Mouse (Mus musculus): ENCODE data around the gene Bcl2l14. TPM values are rescaled to one million over a fixed set of nuclear protein-coding genes. Genes with fewer than 3 reads are reported as not detected.

Gene Bcl2l14
- total RNA-seq, 2 experiments from 2014 or later = not detected

- no peak for ATAC-seq (replicated peaks; ENCODE audit: low FRiP score, poor library complexity, severe bottlenecking)
Measured at GRCm38 (mm10) chr6:134390837-134391236, 5.3 kb upstream of the Bcl2l14 start.

GRCm38 (mm10) chr6:134402914-134403683 is 7.0 kb downstream of the Bcl2l14 start:
- ATAC-seq (replicated peaks; ENCODE audit: low FRiP score, poor library complexity, severe bottlenecking) = peak; percentile 63; the same call in 1 of the 2 replicates

- no peak for ATAC-seq (replicated peaks; ENCODE audit: low FRiP score, poor library complexity, severe bottlenecking)
Measured at GRCm38 (mm10) chr6:134403684-134404070, 7.6 kb downstream of the Bcl2l14 start.

GRCm38 (mm10) chr6:134407226-134407625 is 11.1 kb downstream of the Bcl2l14 start:
- ATAC-seq (replicated peaks; ENCODE audit: low FRiP score, poor library complexity, severe bottlenecking) = no peak

- ATAC-seq (replicated peaks; ENCODE audit: low FRiP score, poor library complexity, severe bottlenecking) = no peak
Measured at GRCm38 (mm10) chr6:134413706-134414531, 17.8 kb downstream of the Bcl2l14 start.

GRCm38 (mm10) chr6:134414532-134414883 is 18.4 kb downstream of the Bcl2l14 start:
- ATAC-seq (replicated peaks; ENCODE audit: low FRiP score, poor library complexity, severe bottlenecking) = no peak

- ATAC-seq (replicated peaks; ENCODE audit: low FRiP score, poor library complexity, severe bottlenecking) = no peak
Measured at GRCm38 (mm10) chr6:134416556-134417105, 20.5 kb downstream of the Bcl2l14 start.

GRCm38 (mm10) chr6:134417886-134418285 is 21.8 kb downstream of the Bcl2l14 start:
- ATAC-seq (replicated peaks; ENCODE audit: low FRiP score, poor library complexity, severe bottlenecking) = no peak

GRCm38 (mm10) chr6:134420375-134420774 is 24.3 kb downstream of the Bcl2l14 start:
- ATAC-seq (replicated peaks; ENCODE audit: low FRiP score, poor library complexity, severe bottlenecking) = no peak

- no peak for ATAC-seq (replicated peaks; ENCODE audit: low FRiP score, poor library complexity, severe bottlenecking)
Measured at GRCm38 (mm10) chr6:134421921-134422320, 25.8 kb downstream of the Bcl2l14 start.

- no peak for ATAC-seq (replicated peaks; ENCODE audit: low FRiP score, poor library complexity, severe bottlenecking)
Measured at GRCm38 (mm10) chr6:134425216-134425717, 29.1 kb downstream of the Bcl2l14 start.

GRCm38 (mm10) chr6:134427165-134427564 is 31.0 kb downstream of the Bcl2l14 start:
- no peak for ATAC-seq (replicated peaks; ENCODE audit: low FRiP score, poor library complexity, severe bottlenecking)

GRCm38 (mm10) chr6:134428455-134428854 is 32.3 kb downstream of the Bcl2l14 start:
- no peak for ATAC-seq (replicated peaks; ENCODE audit: low FRiP score, poor library complexity, severe bottlenecking)

GRCm38 (mm10) chr6:134430161-134430799 is 34.2 kb downstream of the Bcl2l14 start:
- no peak for ATAC-seq (replicated peaks; ENCODE audit: low FRiP score, poor library complexity, severe bottlenecking)

- ATAC-seq (replicated peaks; ENCODE audit: low FRiP score, poor library complexity, severe bottlenecking) = no peak
Measured at GRCm38 (mm10) chr6:134431583-134431982, 35.5 kb downstream of the Bcl2l14 start.

GRCm38 (mm10) chr6:134433281-134433680 is 37.2 kb downstream of the Bcl2l14 start:
- ATAC-seq (replicated peaks; ENCODE audit: low FRiP score, poor library complexity, severe bottlenecking) = no peak

- no peak for ATAC-seq (replicated peaks; ENCODE audit: low FRiP score, poor library complexity, severe bottlenecking)
Measured at GRCm38 (mm10) chr6:134434044-134434443, 37.9 kb downstream of the Bcl2l14 start.

- no peak for ATAC-seq (replicated peaks; ENCODE audit: low FRiP score, poor library complexity, severe bottlenecking)
Measured at GRCm38 (mm10) chr6:134434866-134435390, 38.8 kb downstream of the Bcl2l14 start.

- ATAC-seq (replicated peaks; ENCODE audit: low FRiP score, poor library complexity, severe bottlenecking) = no peak
Measured at GRCm38 (mm10) chr6:134436955-134437354, 40.8 kb downstream of the Bcl2l14 start.
